Mouse (Mus musculus) frontal cortex, postnatal 14 days (tissue): ENCODE measurements around the gene Ghrhr.

ENCODE experiments used
- DNase-seq, 2 experiments: peaks; one replicate each; pipeline ENCODE4 v3.0.0; 2022; ENCODE audit warnings: low spot score in 2 of 2

Ghrhr gene

GRCm38 (mm10) chr6:55353711-55354445 is 22.2 kb upstream of the Ghrhr start:
- no peak for DNase-seq

DNA sequence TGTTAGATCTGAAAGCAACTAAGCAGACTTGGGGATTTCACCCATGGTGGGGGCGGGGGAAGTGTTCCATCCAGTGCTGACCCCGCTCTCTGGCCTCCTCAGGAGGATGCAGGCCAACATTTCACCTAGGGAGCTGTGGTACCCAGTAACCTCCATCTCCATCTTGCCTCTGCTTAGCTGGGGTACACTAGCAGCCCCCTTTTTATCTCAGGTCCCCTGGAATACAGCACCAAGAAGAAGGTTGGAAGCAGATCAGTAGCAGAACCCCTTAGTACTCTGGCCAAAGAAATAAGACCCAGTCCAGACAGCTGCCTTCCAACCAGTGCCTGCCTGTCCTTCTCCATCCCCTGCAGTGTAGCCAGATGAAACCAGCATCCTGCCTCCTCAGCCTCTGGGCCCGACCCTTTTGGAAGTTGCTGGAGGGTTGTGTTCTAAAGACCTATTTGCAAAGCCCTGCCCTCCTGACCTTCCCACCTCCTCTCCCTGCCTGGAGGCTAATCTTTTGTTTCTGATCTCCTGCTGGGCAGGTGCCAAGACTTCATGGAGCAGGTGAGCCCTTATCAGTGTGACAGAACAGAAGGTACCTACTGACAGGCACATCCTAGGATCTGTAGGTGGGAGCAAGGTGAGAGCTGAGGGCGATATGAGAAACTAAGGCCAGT is 21.5 kb upstream of the Ghrhr start:
- DNase-seq = no peak

GRCm38 (mm10) chr6:55355575-55355974 is 20.5 kb upstream of the Ghrhr start:
- DNase-seq = no peak

DNA sequence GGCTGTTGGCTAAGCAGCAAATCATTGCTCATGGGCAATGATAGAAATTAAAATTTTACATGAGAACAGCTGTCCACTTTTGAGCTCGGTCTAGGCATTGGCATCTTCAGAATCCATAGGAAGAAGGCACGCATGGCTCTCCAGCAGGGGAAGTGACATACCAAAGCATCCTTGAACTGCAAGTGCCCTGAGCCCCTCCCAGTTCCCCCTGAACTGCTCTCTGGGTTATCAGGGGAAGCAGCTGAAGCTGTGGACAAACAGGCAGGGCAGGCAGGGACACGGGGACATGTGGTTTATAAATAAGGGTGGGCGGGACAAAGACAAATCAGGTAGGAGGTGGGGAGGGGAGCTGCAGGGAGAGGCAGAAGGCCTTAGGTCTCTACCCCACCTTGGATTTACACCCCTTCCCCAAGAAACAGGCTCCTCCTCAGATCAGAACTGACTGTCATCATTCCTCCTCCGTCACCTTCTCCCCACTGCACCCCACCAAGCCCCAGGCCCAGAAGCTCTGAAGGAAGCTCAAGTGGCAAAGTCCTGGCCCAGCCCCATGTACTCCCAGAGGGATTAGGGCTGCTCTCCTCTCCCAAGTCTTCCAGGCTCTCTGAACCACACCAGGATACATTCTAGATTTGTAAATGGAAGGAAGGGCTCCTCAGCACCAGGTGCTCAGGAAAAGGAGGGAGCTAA is 19.9 kb upstream of the Ghrhr start:
- DNase-seq = no peak

GRCm38 (mm10) chr6:55356976-55357635 is 19.0 kb upstream of the Ghrhr start:
- no peak for DNase-seq

DNA sequence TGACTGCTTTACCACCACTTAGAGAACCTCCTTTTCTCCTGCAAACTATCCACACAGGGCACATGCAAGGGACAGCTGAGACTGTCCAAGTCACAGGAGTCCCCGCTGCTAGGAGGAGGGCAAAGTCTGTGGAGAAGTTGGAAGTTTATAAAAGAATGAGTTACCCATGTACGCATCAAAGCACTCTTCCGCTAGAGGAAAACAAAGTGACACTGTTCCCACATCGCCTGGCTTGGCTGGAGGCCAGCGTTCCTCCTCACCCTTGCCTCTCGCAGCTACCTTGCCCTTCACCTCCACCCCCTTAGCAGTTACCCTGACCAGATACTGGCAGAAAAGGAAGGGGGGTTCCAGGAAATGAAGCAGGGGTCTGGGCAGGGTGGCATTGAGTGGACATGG is 18.5 kb upstream of the Ghrhr start:
- no peak for DNase-seq

DNA sequence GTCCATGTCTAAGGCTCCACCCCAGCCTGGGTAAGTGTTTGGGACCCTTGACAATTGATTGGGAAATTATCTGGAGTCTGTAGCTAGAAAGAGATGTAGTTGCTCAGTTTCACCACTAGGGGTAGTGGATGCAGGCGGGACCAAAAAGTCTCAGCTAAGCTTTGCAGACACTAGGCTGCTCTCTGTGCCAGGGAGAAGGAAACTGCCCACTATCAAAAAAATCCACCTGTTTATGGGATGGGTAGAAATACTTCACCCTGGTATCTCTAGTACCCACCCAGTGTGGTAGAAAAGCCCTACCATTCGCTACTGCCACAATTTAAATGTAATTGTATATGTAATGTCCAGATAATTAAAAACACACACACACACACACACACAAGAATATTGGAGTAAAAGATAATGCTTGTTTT is 17.4 kb upstream of the Ghrhr start:
- DNase-seq = no peak

- DNase-seq = no peak
Measured at GRCm38 (mm10) chr6:55362663-55363062, 13.4 kb upstream of the Ghrhr start.

DNA sequence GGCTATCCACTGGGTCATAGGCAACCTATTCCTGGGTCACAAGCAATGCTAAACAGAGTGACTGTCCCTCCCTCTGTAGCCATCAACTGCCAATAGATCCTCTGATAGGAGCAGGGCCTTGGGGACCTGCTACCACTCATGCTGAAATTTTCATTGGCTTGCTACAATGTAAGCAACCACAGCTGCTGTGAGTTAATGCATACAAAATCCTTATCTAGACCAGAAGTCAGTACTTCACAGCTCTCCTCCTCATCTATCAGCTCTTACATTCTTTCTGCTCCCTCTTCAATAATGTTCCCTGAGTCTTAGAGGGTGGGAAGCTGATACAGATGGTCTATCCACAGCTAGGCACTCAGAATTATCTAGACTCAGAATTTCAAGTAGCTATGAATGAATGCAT is 9.0 kb upstream of the Ghrhr start:
- no peak for DNase-seq

- no peak for DNase-seq
Measured at GRCm38 (mm10) chr6:55370831-55371230, 5.3 kb upstream of the Ghrhr start.

DNA sequence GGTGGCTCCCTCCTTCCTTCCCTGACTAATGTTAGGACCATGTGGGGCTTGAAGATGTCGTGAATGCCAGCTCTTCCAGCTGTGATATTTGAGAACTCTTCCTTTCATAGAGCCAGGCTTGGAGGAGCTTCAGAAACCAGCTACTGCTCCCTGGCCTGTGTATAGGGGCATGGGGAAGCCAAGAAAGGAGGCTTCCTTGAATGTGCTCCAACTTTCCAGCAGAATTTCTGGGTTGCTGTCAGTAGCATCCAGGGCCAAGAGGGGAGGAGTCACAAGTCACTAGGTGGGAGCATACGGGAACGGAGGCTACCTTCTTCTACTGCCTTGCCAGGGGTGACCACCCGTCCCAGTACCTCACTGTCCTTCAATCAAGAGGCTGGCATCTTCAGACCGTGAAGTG is 416 bp downstream of the Ghrhr start:
- DNase-seq = no peak

- no peak for DNase-seq
Measured at GRCm38 (mm10) chr6:55377461-55377860, 1.4 kb downstream of the Ghrhr start.

- peak in 1 of 2 experiments; percentile 73 for DNase-seq
Measured at GRCm38 (mm10) chr6:55379641-55380335, 3.7 kb downstream of the Ghrhr start.

DNA sequence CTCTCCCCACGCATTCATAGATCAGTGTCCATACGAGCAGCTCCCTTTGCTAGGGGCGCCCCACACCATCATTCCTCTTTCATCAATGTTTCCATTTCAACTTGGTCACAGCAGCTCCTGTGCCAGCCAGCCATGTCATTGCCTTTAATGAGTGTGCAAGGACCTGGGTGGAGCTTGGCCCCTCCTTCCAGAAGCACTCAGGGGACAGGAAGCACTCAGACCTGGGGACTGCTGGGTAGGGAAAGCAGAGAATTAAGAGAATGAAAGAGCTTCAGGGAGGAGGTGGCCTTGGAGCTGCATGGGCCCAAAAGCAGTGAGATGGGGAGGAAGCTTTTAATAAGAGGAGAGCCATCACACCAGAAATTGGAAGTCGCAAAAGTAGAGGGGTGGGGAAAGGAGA is 5.9 kb downstream of the Ghrhr start:
- no peak for DNase-seq

GRCm38 (mm10) chr6:55383897-55384296 is 7.8 kb downstream of the Ghrhr start:
- no peak for DNase-seq

- DNase-seq = no peak
Measured at GRCm38 (mm10) chr6:55384356-55384951, 8.4 kb downstream of the Ghrhr start.

GRCm38 (mm10) chr6:55388546-55389169 is 12.6 kb downstream of the Ghrhr start:
- no peak for DNase-seq

DNA sequence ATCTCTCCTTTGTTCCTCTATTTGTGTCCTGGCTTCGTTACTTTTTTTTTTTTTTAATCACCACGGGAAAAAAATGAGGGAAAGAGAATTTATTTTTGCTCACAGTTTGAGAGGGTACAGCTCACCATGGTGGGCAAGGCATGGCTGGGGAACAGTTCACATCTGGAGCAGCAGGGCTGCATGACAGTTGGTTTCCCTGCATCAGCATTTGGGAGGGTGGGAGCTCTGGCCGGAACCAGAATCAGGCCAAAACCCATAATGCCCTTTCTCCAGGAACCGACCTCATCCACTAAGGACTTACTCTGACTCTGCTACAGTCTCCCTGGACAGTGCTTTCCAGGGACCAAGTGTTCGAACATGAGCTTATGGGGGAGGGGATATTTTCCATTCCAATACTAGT is 13.2 kb downstream of the Ghrhr start:
- no peak for DNase-seq

- DNase-seq = no peak
Measured at GRCm38 (mm10) chr6:55391814-55392213, 15.7 kb downstream of the Ghrhr start.

DNA sequence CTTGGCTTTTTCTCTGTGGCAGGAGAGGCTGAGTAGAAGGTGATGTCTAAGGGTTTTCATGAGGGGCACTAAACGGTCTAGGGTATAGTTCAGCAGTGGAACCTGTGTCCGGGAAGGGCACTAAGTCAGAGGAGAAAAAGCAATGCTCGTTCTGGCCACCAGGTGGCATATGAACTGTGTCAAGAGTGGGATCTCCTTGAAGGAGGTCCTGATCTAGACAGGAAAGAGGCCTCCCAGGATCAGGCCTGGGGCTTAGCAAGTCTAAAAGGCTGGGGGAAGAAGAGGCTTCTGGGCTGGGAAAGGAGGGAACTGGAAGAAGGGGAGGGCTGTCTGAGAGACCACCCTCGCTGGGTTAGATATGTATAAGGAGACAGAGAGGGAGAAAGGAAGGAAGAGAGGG is 16.4 kb downstream of the Ghrhr start:
- DNase-seq = peak in 1 of 2 experiments; percentile 79

DNA sequence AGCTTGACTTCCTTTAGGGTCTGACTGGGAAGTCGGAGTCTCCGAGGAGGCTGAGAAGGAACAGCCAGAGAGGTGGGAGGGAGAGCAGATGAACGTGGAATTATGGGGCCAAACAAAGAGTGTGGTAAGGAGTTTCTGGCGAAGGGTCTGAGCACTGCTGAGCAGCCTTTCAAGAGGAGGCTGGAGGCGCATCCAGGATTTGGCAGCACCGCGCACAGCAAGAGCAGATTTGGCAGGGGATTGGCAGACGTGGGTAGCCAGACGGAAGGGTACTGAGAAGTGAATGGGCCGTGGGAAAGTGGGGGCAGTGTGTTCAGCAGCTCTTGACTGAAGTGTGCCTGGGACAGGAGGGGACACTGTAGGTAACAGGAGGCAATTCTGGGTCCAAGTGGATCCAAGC is 18.8 kb downstream of the Ghrhr start:
- DNase-seq = peak; percentile 54 to 60
